Mouse (Mus musculus): ENCODE measurements at regions not wholly inside any gene's neighbourhood (a gene's known extent, or its start where the extent isn't known, plus 50 kb on each side); places are given as distances from the start of the nearest gene placed in this dataset.

DNA sequence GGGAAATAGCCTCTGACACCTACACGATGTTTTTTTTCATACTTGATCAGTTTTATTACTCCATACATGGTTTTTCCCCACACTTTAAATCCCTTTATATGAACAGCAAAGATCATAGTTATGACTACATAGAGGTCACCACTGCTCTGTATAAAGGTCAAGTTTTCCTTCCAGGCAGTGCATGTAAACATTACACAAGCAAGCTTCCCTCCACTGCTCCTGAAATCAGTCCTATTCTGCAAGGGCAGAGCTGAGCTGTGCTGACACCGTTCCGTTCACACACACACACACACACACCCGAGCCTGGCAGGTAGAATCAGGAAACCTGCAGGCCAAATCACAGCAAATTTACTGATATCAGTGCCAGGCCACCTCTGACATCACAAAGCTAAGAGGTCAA is 74.1 kb upstream of the Mgmt start:
- H3K4me2 ChIP-seq, result no peak overlapping the region
- H3K4me3 ChIP-seq, result no peak overlapping the region
- H3K27me3 ChIP-seq, result peaks cover 15% of the 10 kb centered on the region; the same call in 1 of the 2 replicates
- H3K4me1 ChIP-seq, result 0 out of 2 replicates have a peak, but pooled peaks cover 8% of the 10 kb centered on the region
- H3K9me3 ChIP-seq, result no peaks in the 10 kb centered on the region
- H3K9ac ChIP-seq, result no peak overlapping the region
- H3K27ac ChIP-seq, result no peak overlapping the region
- WGBS, result 55% methylated on average over 4 of the region's 4 CpGs
- H3K36me3 ChIP-seq, result no peaks in the 10 kb centered on the region
- ATAC-seq (ENCODE audit: insufficient number of reproducible peaks, low FRiP score, low TSS enrichment, low read depth), result no peak

DNA sequence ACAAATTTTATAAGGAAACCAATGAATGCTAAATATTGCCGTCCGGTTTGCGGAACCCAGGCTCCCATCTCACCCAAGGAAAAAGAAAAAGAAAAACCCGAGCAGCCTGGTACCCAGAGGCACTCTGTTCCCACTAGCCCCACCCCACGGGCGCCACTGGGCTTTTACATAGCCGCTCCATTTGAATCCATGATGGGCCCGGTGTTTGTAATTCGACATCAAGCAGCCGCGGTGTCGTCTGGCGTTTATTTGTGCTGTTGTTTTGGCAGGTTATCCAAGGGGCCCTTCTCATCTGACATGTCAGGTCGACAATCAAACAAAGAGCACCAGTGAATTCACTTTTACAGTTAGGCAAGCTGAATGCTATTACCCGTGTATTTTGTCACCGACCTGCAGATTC is 68.8 kb upstream of the Mgmt start:
- ATAC-seq (ENCODE audit: insufficient number of reproducible peaks, low FRiP score, low TSS enrichment, low read depth), result no peak

DNA sequence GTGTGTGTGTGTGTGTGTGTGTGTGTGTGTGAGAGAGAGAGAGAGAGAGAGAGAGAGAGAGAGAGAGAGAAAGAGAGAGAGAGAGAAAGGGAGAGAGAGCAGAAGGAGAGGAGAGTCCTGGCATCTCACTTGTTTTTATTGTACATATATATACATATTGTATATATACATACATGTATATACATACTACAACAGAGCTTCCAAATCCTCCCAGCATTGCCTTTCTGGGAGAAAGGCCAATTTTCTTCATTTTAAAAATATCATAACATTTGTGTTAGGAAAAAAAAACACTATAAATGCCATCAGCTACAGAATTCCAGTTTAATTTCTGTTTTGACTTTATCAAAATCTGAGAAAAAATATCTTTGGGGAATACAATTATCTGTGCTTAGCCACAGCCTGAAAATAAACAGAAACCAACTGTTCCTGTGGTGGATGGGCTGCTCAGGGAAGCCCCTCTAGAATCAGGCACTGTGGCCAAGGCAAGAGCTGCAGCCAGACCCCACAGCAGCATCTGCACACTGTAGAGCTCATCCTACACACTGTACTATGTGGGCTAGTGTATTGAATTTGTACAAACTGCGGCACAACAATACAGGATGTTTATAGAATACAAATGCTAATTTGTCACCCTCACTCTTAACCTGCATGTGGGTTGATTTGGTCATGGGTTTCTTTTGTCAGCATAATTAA is 64.6 kb upstream of the Mgmt start:
- H3K27ac ChIP-seq, result no peak overlapping the region
- ATAC-seq (ENCODE audit: insufficient number of reproducible peaks, low FRiP score, low TSS enrichment, low read depth), result no peak

More for the DNA sequence above, 68.8 kb upstream of the Mgmt start:
- Histone ChIP-seq H3K4me3 (peak overlapping the region; percentile 18; the same call in 1 of the 2 replicates), H3K9me3 (no peaks in the 10 kb centered on the region), H3K36me3 (no peaks in the 10 kb centered on the region), H3K4me2 (peak overlapping the region; percentile 31; the same call in 1 of the 2 replicates), H3K27me3 (peaks cover 26% of the 10 kb centered on the region; the same call in 1 of the 2 replicates), H3K27ac (no peak overlapping the region), H3K9ac (no peak overlapping the region), H3K4me1 (peaks cover 14% of the 10 kb centered on the region; the same call in 1 of the 2 replicates)
- 13% methylated on average over 16 of the region's 16 CpGs for WGBS

DNA sequence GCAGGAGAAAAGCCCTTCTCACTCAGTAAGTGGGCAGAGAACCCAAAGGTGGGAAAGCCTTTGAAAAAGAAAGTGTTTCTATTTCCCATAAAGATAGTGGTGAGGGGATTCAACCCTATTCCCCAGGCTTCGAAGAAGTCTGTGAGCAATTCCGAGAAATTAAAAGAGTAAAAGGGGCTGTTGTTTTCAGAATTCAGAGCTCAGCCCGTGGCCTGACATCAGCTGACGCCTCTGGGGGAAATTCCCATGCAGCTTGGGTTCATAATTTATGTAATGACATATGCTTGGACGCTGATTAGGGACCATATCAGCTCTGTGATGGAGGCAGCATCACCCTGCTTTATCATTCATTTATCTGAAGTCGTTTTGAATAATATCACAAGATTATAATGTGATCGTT is 62.0 kb upstream of the Mgmt start:
- Histone ChIP-seq H3K4me1 (no peaks in the 10 kb centered on the region), H3K4me2 (no peak overlapping the region), H3K27me3 (no peaks in the 10 kb centered on the region), H3K27ac (no peak overlapping the region), H3K9me3 (no peaks in the 10 kb centered on the region), H3K36me3 (no peaks in the 10 kb centered on the region), H3K9ac (no peak overlapping the region), H3K4me3 (no peak overlapping the region)
- ATAC-seq (ENCODE audit: insufficient number of reproducible peaks, low FRiP score, low TSS enrichment, low read depth), result no peak
- WGBS, result 69% methylated on average over 7 of the region's 7 CpGs

More for the DNA sequence above, 64.6 kb upstream of the Mgmt start:
- Histone ChIP-seq H3K4me2 (no peak overlapping the region), H3K4me1 (peaks cover 8% of the 10 kb centered on the region; the same call in 1 of the 2 replicates), H3K27me3 (peaks cover 12% of the 10 kb centered on the region; the same call in 1 of the 2 replicates), H3K4me3 (no peak overlapping the region), H3K36me3 (no peaks in the 10 kb centered on the region), H3K9me3 (no peaks in the 10 kb centered on the region), H3K9ac (no peak overlapping the region)
- WGBS, result 79% methylated on average over 1 of the region's 1 CpGs

DNA sequence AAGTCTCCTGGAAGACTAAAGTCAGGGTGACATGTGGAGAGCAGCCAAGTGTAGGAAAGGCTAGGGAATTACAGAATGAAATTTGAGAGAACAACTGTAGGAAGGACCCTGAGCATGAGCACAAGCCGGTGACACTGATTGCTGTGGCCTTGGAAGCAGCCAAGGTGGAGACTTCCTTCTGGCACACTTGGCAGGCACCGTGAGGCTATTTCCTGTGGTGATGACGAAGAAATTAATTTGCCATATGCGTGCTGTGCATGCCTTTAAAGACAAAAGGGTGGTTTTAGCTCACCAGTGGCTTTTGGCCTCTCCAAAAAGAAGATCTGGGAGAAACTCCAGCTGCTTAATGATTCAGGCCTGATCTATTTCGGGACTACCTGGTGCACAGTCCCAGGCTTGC is 55.4 kb upstream of the Mgmt start:
- no peak overlapping the region for H3K9ac ChIP-seq
- H3K4me2 ChIP-seq, result no peak overlapping the region
- H3K27me3 ChIP-seq, result no peaks in the 10 kb centered on the region
- peak overlapping the region; percentile 8; the same call in 1 of the 2 replicates for H3K27ac ChIP-seq
- no peaks in the 10 kb centered on the region for H3K36me3 ChIP-seq
- H3K4me3 ChIP-seq, result no peak overlapping the region
- no peak for ATAC-seq (ENCODE audit: insufficient number of reproducible peaks, low FRiP score, low TSS enrichment, low read depth)
- no peaks in the 10 kb centered on the region for H3K9me3 ChIP-seq
- H3K4me1 ChIP-seq, result 0 out of 2 replicates have a peak, but pooled peaks cover 6% of the 10 kb centered on the region
- 45% methylated on average over 5 of the region's 5 CpGs for WGBS

DNA sequence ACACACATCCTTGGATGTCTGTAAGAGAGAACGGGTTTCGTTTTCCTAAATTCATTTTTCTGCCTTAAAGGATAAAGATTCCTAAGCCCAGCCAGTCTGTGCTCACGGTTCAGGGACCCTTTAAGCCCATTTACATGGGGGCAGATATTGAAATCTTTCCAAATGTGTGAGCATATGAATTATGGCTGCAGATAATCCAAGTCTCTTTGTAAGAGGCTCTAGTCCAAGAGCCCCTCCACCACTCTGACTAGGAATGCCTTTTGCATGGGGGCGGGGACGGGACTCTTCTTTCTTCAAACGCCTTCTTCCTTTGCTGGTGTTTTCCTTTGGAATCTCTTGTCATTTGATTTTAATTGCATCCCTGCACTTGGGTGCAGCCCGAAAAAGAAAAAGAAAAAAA is 54.2 kb upstream of the Mgmt start:
- Histone ChIP-seq H3K4me2 (no peak overlapping the region), H3K4me3 (no peak overlapping the region), H3K9me3 (no peaks in the 10 kb centered on the region), H3K9ac (no peak overlapping the region), H3K27ac (no peak overlapping the region), H3K36me3 (no peaks in the 10 kb centered on the region), H3K27me3 (no peaks in the 10 kb centered on the region), H3K4me1 (0 out of 2 replicates have a peak, but pooled peaks cover 6% of the 10 kb centered on the region)
- no peak for ATAC-seq (ENCODE audit: insufficient number of reproducible peaks, low FRiP score, low TSS enrichment, low read depth)
- WGBS, result 60% methylated on average over 7 of the region's 7 CpGs

DNA sequence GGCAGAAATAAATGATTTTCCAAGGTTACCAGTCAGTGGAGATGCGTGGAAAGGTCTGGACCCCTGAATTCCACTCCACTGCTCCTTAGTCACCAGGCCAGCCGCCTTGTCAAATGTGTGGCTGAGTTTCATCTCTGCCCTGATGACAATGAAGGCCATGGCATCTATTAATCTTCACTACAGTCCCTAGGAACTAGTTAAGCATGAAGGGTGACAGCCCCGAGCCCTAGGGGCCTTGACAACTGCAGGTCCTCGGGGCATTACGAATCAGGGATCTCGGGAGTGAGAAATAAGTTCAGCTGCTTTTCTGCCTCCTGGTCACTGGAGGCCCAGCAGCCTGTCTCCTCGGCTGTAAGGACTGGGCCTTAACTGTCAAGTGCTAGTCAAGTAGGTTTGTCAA is 51.7 kb upstream of the Mgmt start:
- 73% methylated on average over 7 of the region's 7 CpGs for WGBS
- no peak overlapping the region for H3K9ac ChIP-seq
- no peak for ATAC-seq (ENCODE audit: insufficient number of reproducible peaks, low FRiP score, low TSS enrichment, low read depth)
- no peak overlapping the region for H3K27ac ChIP-seq
- H3K4me3 ChIP-seq, result no peak overlapping the region
- no peaks in the 10 kb centered on the region for H3K27me3 ChIP-seq
- no peak overlapping the region for H3K4me2 ChIP-seq
- no peaks in the 10 kb centered on the region for H3K36me3 ChIP-seq
- no peaks in the 10 kb centered on the region for H3K9me3 ChIP-seq
- H3K4me1 ChIP-seq, result peaks cover 9% of the 10 kb centered on the region; the same call in 1 of the 2 replicates

DNA sequence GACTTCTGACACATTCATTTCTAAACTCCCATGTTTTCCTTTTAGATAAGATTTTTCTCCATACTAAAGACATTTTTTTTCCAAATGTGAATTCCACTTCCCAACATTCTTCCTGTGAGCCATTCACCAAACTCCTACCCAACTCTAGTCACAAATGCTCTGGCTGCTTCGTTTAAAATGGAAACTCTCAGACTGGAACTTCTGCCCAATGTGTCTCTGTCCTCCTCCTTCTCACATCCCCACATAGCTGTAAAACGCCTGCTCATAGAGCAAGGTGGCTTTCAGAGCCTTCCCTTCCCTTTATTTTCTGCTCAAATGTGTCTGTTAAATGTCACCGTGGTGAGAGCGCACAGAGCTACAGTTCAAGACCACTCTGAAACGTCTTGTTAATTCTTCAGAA is 50.1 kb upstream of the Mgmt start:
- no peak overlapping the region for H3K27ac ChIP-seq
- H3K27me3 ChIP-seq, result no peaks in the 10 kb centered on the region
- H3K4me1 ChIP-seq, result peaks cover 6% of the 10 kb centered on the region; the same call in 1 of the 2 replicates
- H3K36me3 ChIP-seq, result no peaks in the 10 kb centered on the region
- 33% methylated on average over 5 of the region's 5 CpGs for WGBS
- no peaks in the 10 kb centered on the region for H3K9me3 ChIP-seq
- ATAC-seq (ENCODE audit: insufficient number of reproducible peaks, low FRiP score, low TSS enrichment, low read depth), result no peak
- H3K4me2 ChIP-seq, result no peak overlapping the region
- no peak overlapping the region for H3K4me3 ChIP-seq
- H3K9ac ChIP-seq, result no peak overlapping the region
